Mouse (Mus musculus) stomach, postnatal 0 days (tissue): ENCODE measurements at regions not wholly inside any gene's neighbourhood (a gene's known extent, or its start where the extent isn't known, plus 50 kb on each side); places are given as distances from the start of the nearest gene placed in this dataset.

ENCODE experiments used
- ATAC-seq: fragments of 200-750 bp; cut with Nextera tagmentation; 2 replicates; pipeline ENCODE4 v1.8.0; 2017; ENCODE audit not compliant: low FRiP score, low TSS enrichment
- DNase-seq: peaks from one replicate; pipeline ENCODE4 v3.0.0-alpha.2; 2016; ENCODE audit warnings: low spot score
- H3K27ac ChIP-seq: fragments of 300-500 bp; sonication (generic); replicated peaks from 2 replicates; pipeline ENCODE4 v1.5.1; 2014; ENCODE audit warnings: mild to moderate bottlenecking, control low read depth
- H3K27me3 ChIP-seq: fragments of 300-500 bp; sonication (generic); 2 replicates; pipeline ENCODE4 v1.6.1; 2014; ENCODE audit warnings: low read length; ENCODE audit not compliant: control insufficient read depth, insufficient read depth
- H3K36me3 ChIP-seq: fragments of 300-500 bp; sonication (generic); 2 replicates; pipeline ENCODE4 v1.6.1; 2014; ENCODE audit warnings: low read length, mixed read lengths; ENCODE audit not compliant: control insufficient read depth, insufficient read depth
- H3K4me1 ChIP-seq: fragments of 300-500 bp; sonication (generic); replicated peaks from 2 replicates; pipeline ENCODE4 v1.6.1; 2014; ENCODE audit warnings: antibody characterized with exemption; ENCODE audit not compliant: control insufficient read depth, insufficient read depth
- H3K4me2 ChIP-seq: fragments of 300-500 bp; sonication (generic); replicated peaks from 2 replicates; pipeline ENCODE4 v1.6.1; 2014; ENCODE audit warnings: low read depth, mild to moderate bottlenecking, control low read depth, moderate library complexity
- H3K4me3 ChIP-seq: fragments of 300-500 bp; sonication (generic); 2 replicates; pipeline ENCODE4 v1.5.1; 2014; ENCODE audit warnings: low read depth, low read length, control low read depth
- H3K9ac ChIP-seq: fragments of 300-500 bp; sonication (generic); 2 replicates; pipeline ENCODE4 v1.6.1; 2014; ENCODE audit warnings: mild to moderate bottlenecking, low read length, control low read depth, mixed read lengths
- H3K9me3 ChIP-seq: fragments of 300-500 bp; sonication (generic); 2 replicates; pipeline ENCODE4 v1.6.1; 2016; ENCODE audit warnings: low read length; ENCODE audit not compliant: control insufficient read depth
- CTCF ChIP-seq: IDR thresholded peaks from 2 replicates; pipeline ENCODE4 v1.5.1; 2016; ENCODE audit warnings: antibody characterized with exemption, low read depth, mild to moderate bottlenecking, moderate library complexity
- EP300 ChIP-seq: optimal IDR thresholded peaks from 2 replicates; pipeline ENCODE3; 2016; ENCODE audit warnings: antibody characterized with exemption
- WGBS: fragments of 180-500 bp; shearing (Covaris S2); extraction: QIAGEN DNeasy Blood & Tissue Kit; methylation state at CpG from one replicate; pipeline ENCODE4 v1.1.7; 2014; 5-methylcytosine and 5-hydroxymethylcytosine counted together

GRCm38 (mm10) chr10:45788356-45788755 lies 210.7 kb downstream of the Hace1 start:
- no peaks in the 10 kb centered on the region for H3K4me1 ChIP-seq
- TF ChIP-seq CTCF, result no peak
- no peak for TF ChIP-seq EP300
- H3K36me3 ChIP-seq, result no peaks in the 10 kb centered on the region
- no peaks in the 10 kb centered on the region for H3K27me3 ChIP-seq
- no peak overlapping the region for H3K27ac ChIP-seq
- H3K4me2 ChIP-seq, result no peak overlapping the region
- no peak overlapping the region for H3K9ac ChIP-seq
- no peak overlapping the region for H3K4me3 ChIP-seq
- DNase-seq (no peak), ATAC-seq (no peak)
- WGBS, result 91% methylated on average over 1 of the region's 1 CpGs
- no peaks in the 10 kb centered on the region for H3K9me3 ChIP-seq

GRCm38 (mm10) chr10:45795582-45795981 lies 218.0 kb downstream of the Hace1 start:
- no peak for TF ChIP-seq EP300
- no peak for TF ChIP-seq CTCF
- Histone ChIP-seq H3K4me1 (no peaks in the 10 kb centered on the region), H3K4me2 (no peak overlapping the region), H3K4me3 (no peak overlapping the region), H3K9ac (no peak overlapping the region), H3K27ac (no peak overlapping the region), H3K9me3 (no peaks in the 10 kb centered on the region), H3K27me3 (no peaks in the 10 kb centered on the region), H3K36me3 (no peaks in the 10 kb centered on the region)
- WGBS, result 91% methylated on average over 2 of the region's 2 CpGs
- ATAC-seq, result no peak
- DNase-seq, result no peak

- H3K27me3 ChIP-seq, result no peaks in the 10 kb centered on the region
- no peak overlapping the region for H3K9ac ChIP-seq
- WGBS, result 50% methylated on average over 12 of the region's 12 CpGs
- H3K4me2 ChIP-seq, result no peak overlapping the region
- no peaks in the 10 kb centered on the region for H3K9me3 ChIP-seq
- H3K4me1 ChIP-seq, result no peaks in the 10 kb centered on the region
- H3K36me3 ChIP-seq, result no peaks in the 10 kb centered on the region
- H3K4me3 ChIP-seq, result no peak overlapping the region
- DNase-seq, result peak; percentile 28
- no peak overlapping the region for H3K27ac ChIP-seq
- ATAC-seq, result no peak
- TF ChIP-seq CTCF, result peak; percentile 77
- TF ChIP-seq EP300, result no peak
These were observed 222.6 kb downstream of the Hace1 start for GRCm38 (mm10) chr10:45800070-45800851.

GRCm38 (mm10) chr10:45801463-45801862 lies 223.8 kb downstream of the Hace1 start:
- no peaks in the 10 kb centered on the region for H3K9me3 ChIP-seq
- no peak for DNase-seq
- no peaks in the 10 kb centered on the region for H3K27me3 ChIP-seq
- no peak overlapping the region for H3K4me3 ChIP-seq
- H3K27ac ChIP-seq, result no peak overlapping the region
- no peak overlapping the region for H3K9ac ChIP-seq
- TF ChIP-seq EP300 (no peak), CTCF (no peak)
- WGBS, result 25% methylated on average over 1 of the region's 1 CpGs
- H3K4me1 ChIP-seq, result no peaks in the 10 kb centered on the region
- ATAC-seq, result no peak
- no peaks in the 10 kb centered on the region for H3K36me3 ChIP-seq
- no peak overlapping the region for H3K4me2 ChIP-seq

GRCm38 (mm10) chr10:45806984-45807827 lies 229.6 kb downstream of the Hace1 start:
- Histone ChIP-seq H3K9ac (no peak overlapping the region; the same call in 1 of the 2 replicates), H3K36me3 (no peaks in the 10 kb centered on the region), H3K9me3 (no peaks in the 10 kb centered on the region), H3K27me3 (no peaks in the 10 kb centered on the region), H3K4me3 (no peak overlapping the region), H3K4me1 (no peaks in the 10 kb centered on the region), H3K4me2 (no peak overlapping the region), H3K27ac (no peak overlapping the region)
- DNase-seq (no peak), ATAC-seq (no peak)
- TF ChIP-seq EP300 (no peak), CTCF (no peak)
- WGBS, result 51% methylated on average over 18 of the region's 18 CpGs

- 50% methylated on average over 6 of the region's 6 CpGs for WGBS
- Histone ChIP-seq H3K4me1 (no peaks in the 10 kb centered on the region), H3K4me3 (no peak overlapping the region), H3K9ac (no peak overlapping the region), H3K27me3 (no peaks in the 10 kb centered on the region), H3K9me3 (no peaks in the 10 kb centered on the region), H3K27ac (no peak overlapping the region), H3K36me3 (no peaks in the 10 kb centered on the region), H3K4me2 (no peak overlapping the region)
- ATAC-seq (no peak), DNase-seq (peak; percentile 30)
- TF ChIP-seq EP300 (no peak), CTCF (peak; percentile 61)
These were observed 234.3 kb downstream of the Hace1 start for GRCm38 (mm10) chr10:45811882-45812281.
